Mouse (Mus musculus): ENCODE data around the gene Acvr1. TPM values are rescaled to one million over a fixed set of nuclear protein-coding genes. Genes with fewer than 3 reads are reported as not detected.

Gene Acvr1
- polyA plus RNA-seq, 1 experiment from 2014 or later: 5.5 TPM

- no peaks in the 10 kb centered on the region for H3K27me3 ChIP-seq (ENCODE audit: insufficient read depth, low read length)
- ATAC-seq (replicated peaks; ENCODE audit: low FRiP score, low read depth) (no peak), DNase-seq (ENCODE audit: low spot score) (no peak)
- no peak overlapping the region for H3K27ac ChIP-seq
- TF ChIP-seq CTCF (IDR thresholded peaks at IDR 0.05; ENCODE audit: low read depth): no peak
- H3K4me1 ChIP-seq (replicated peaks; ENCODE audit: insufficient read depth, low read length): no peaks in the 10 kb centered on the region
- no peak overlapping the region for H3K9ac ChIP-seq (ENCODE audit: low read depth, low read length)
- H3K4me2 ChIP-seq (ENCODE audit: low read length): no peak overlapping the region
- 77% methylated on average over 3 of the region's 3 CpGs for WGBS
- H3K36me3 ChIP-seq (ENCODE audit: insufficient read depth, low read length): no peaks in the 10 kb centered on the region
- H3K9me3 ChIP-seq (replicated peaks; ENCODE audit: low read length): no peaks in the 10 kb centered on the region
- no peak overlapping the region for H3K4me3 ChIP-seq (replicated peaks; ENCODE audit: low read depth, low read length)
Measured at GRCm38 (mm10) chr2:58366196-58366595, 200.8 kb downstream of the Acvr1 start.

- H3K4me1 ChIP-seq (replicated peaks; ENCODE audit: insufficient read depth, low read length): 0 out of 2 replicates have a peak, but pooled peaks cover 2% of the 10 kb centered on the region
- TF ChIP-seq CTCF (IDR thresholded peaks at IDR 0.05; ENCODE audit: low read depth): no peak
- DNase-seq (ENCODE audit: low spot score) (no peak), ATAC-seq (replicated peaks; ENCODE audit: low FRiP score, low read depth) (no peak)
- WGBS: 89% methylated on average over 3 of the region's 3 CpGs
- no peaks in the 10 kb centered on the region for H3K36me3 ChIP-seq (ENCODE audit: insufficient read depth, low read length)
- no peak overlapping the region for H3K27ac ChIP-seq
- H3K27me3 ChIP-seq (ENCODE audit: insufficient read depth, low read length): 0 out of 2 replicates have a peak, but pooled peaks cover 3% of the 10 kb centered on the region
- H3K4me3 ChIP-seq (replicated peaks; ENCODE audit: low read depth, low read length): no peak overlapping the region
- H3K4me2 ChIP-seq (ENCODE audit: low read length): no peak overlapping the region
- H3K9ac ChIP-seq (ENCODE audit: low read depth, low read length): no peak overlapping the region
- H3K9me3 ChIP-seq (replicated peaks; ENCODE audit: low read length): no peaks in the 10 kb centered on the region
Measured at GRCm38 (mm10) chr2:58361361-58362046, 205.5 kb downstream of the Acvr1 start.

- DNase-seq (ENCODE audit: low spot score): no peak
- TF ChIP-seq CTCF (IDR thresholded peaks at IDR 0.05; ENCODE audit: low read depth): no peak
- Histone ChIP-seq H3K36me3 (ENCODE audit: insufficient read depth, low read length) (no peaks in the 10 kb centered on the region), H3K4me2 (ENCODE audit: low read length) (peak overlapping the region; percentile 100), H3K27ac (no peak overlapping the region), H3K9me3 (replicated peaks; ENCODE audit: low read length) (no peaks in the 10 kb centered on the region), H3K9ac (ENCODE audit: low read depth, low read length) (no peak overlapping the region), H3K27me3 (ENCODE audit: insufficient read depth, low read length) (0 out of 2 replicates have a peak, but pooled peaks cover 3% of the 10 kb centered on the region), H3K4me3 (replicated peaks; ENCODE audit: low read depth, low read length) (peak overlapping the region; percentile 51), H3K4me1 (replicated peaks; ENCODE audit: insufficient read depth, low read length) (0 out of 2 replicates have a peak, but pooled peaks cover 2% of the 10 kb centered on the region)
- ATAC-seq (replicated peaks; ENCODE audit: low FRiP score, low read depth): no peak
- 9% methylated on average over 3 of the region's 3 CpGs for WGBS
Measured at GRCm38 (mm10) chr2:58358132-58358460, 208.9 kb downstream of the Acvr1 start.

GRCm38 (mm10) chr2:58357414-58358131 is 209.4 kb downstream of the Acvr1 start, which contains the start of gene Acvr1c:
Gene Acvr1c (minus strand): TSS chr2:58357895.
- H3K4me3 ChIP-seq (replicated peaks; ENCODE audit: low read depth, low read length): peak within 1 kb of the TSS; percentile 51
- peak within 1 kb of the TSS; percentile 100 for H3K4me2 ChIP-seq (ENCODE audit: low read length)
- 0 out of 2 replicates have a peak, but pooled peaks cover 2% of the 10 kb centered on the region for H3K4me1 ChIP-seq (replicated peaks; ENCODE audit: insufficient read depth, low read length)
- no peaks in the 10 kb centered on the region for H3K36me3 ChIP-seq (ENCODE audit: insufficient read depth, low read length)
- WGBS: 1% methylated on average over 60 of the region's 65 CpGs
- DNase-seq (ENCODE audit: low spot score) (peak; percentile 14), ATAC-seq (replicated peaks; ENCODE audit: low FRiP score, low read depth) (peak; percentile 79)
- no peaks in the 10 kb centered on the region for H3K9me3 ChIP-seq (replicated peaks; ENCODE audit: low read length)
- H3K27ac ChIP-seq: no peak within 1 kb of the TSS
- H3K27me3 ChIP-seq (ENCODE audit: insufficient read depth, low read length): 0 out of 2 replicates have a peak, but pooled peaks cover 3% of the 10 kb centered on the region
- H3K9ac ChIP-seq (ENCODE audit: low read depth, low read length): peak within 1 kb of the TSS; percentile 40; the same call in 1 of the 2 replicates
- TF ChIP-seq CTCF (IDR thresholded peaks at IDR 0.05; ENCODE audit: low read depth): no peak

GRCm38 (mm10) chr2:58357068-58357413 is 209.9 kb downstream of the Acvr1 start:
- no peaks in the 10 kb centered on the region for H3K9me3 ChIP-seq (replicated peaks; ENCODE audit: low read length)
- peak; percentile 13 for DNase-seq (ENCODE audit: low spot score)
- peak; percentile 25; the same call in 1 of the 2 replicates for ATAC-seq (replicated peaks; ENCODE audit: low FRiP score, low read depth)
- no peaks in the 10 kb centered on the region for H3K36me3 ChIP-seq (ENCODE audit: insufficient read depth, low read length)
- no peak for TF ChIP-seq CTCF (IDR thresholded peaks at IDR 0.05; ENCODE audit: low read depth)
- H3K27ac ChIP-seq: no peak overlapping the region
- H3K9ac ChIP-seq (ENCODE audit: low read depth, low read length): peak overlapping the region; percentile 40; the same call in 1 of the 2 replicates
- WGBS: 0% methylated on average over 7 of the region's 7 CpGs
- H3K4me1 ChIP-seq (replicated peaks; ENCODE audit: insufficient read depth, low read length): 0 out of 2 replicates have a peak, but pooled peaks cover 2% of the 10 kb centered on the region
- peak overlapping the region; percentile 100 for H3K4me2 ChIP-seq (ENCODE audit: low read length)
- H3K4me3 ChIP-seq (replicated peaks; ENCODE audit: low read depth, low read length): peak overlapping the region; percentile 51
- 0 out of 2 replicates have a peak, but pooled peaks cover 3% of the 10 kb centered on the region for H3K27me3 ChIP-seq (ENCODE audit: insufficient read depth, low read length)

GRCm38 (mm10) chr2:58354389-58354788 is 212.6 kb downstream of the Acvr1 start:
- H3K27me3 ChIP-seq (ENCODE audit: insufficient read depth, low read length): 0 out of 2 replicates have a peak, but pooled peaks cover 3% of the 10 kb centered on the region

More at GRCm38 (mm10) chr2:58354389-58354788, 212.6 kb downstream of the Acvr1 start:
- WGBS: 89% methylated on average over 3 of the region's 3 CpGs
- DNase-seq (ENCODE audit: low spot score): no peak
- Histone ChIP-seq H3K4me1 (replicated peaks; ENCODE audit: insufficient read depth, low read length) (0 out of 2 replicates have a peak, but pooled peaks cover 2% of the 10 kb centered on the region), H3K9me3 (replicated peaks; ENCODE audit: low read length) (no peaks in the 10 kb centered on the region), H3K4me2 (ENCODE audit: low read length) (no peak overlapping the region), H3K9ac (ENCODE audit: low read depth, low read length) (no peak overlapping the region), H3K36me3 (ENCODE audit: insufficient read depth, low read length) (no peaks in the 10 kb centered on the region), H3K27ac (no peak overlapping the region), H3K4me3 (replicated peaks; ENCODE audit: low read depth, low read length) (no peak overlapping the region)
- no peak for ATAC-seq (replicated peaks; ENCODE audit: low FRiP score, low read depth)
- TF ChIP-seq CTCF (IDR thresholded peaks at IDR 0.05; ENCODE audit: low read depth): no peak
